ENCODE assay signal across 10 mouse cellular contexts in genomic region chr12:105022141-105022540, GRCm38 (mm10). TPM values are rescaled to one million over a fixed set of nuclear protein-coding genes. Genes with fewer than 3 reads are reported as not detected.
DNase-seq lines count a peak whose midpoint lies in the region; ATAC-seq and TF ChIP-seq lines count a peak whose summit lies in the region.
"Had no signal": no experiment of that assay in that cellular context is flagged by ENCODE, and none has a peak within 500 bp of the region (broad histone marks: within the 10 kb centered on the region; RNA-seq: fewer than 3 reads in every experiment).

No protein-coding gene starts in this region.

- no peak overlapping the region for H3K27ac ChIP-seq in cerebellum, adult 2 months (ENCODE audit: insufficient read depth, low read length)
- H3K27ac ChIP-seq in neural tube, embryonic 13.5 days (replicated peaks), result no peak overlapping the region
- H3K27ac ChIP-seq in neural tube, embryonic 15.5 days (replicated peaks), result no peak overlapping the region
- H3K27ac ChIP-seq: heart, embryonic 15.5 days; limb, embryonic 13.5 days had no signal

- H3K9ac ChIP-seq in neural tube, embryonic 13.5 days, result no peak overlapping the region
- no peak overlapping the region for H3K9ac ChIP-seq in neural tube, embryonic 15.5 days (replicated peaks)
- H3K9ac ChIP-seq: heart, embryonic 15.5 days; limb, embryonic 13.5 days had no signal

- no peaks in the 10 kb centered on the region for H3K27me3 ChIP-seq in cerebellum, adult 2 months (ENCODE audit: control insufficient read depth, insufficient read depth, low read length)
- no peaks in the 10 kb centered on the region for H3K27me3 ChIP-seq in neural tube, embryonic 13.5 days
- H3K27me3 ChIP-seq in neural tube, embryonic 15.5 days (replicated peaks), result no peaks in the 10 kb centered on the region
- H3K27me3 ChIP-seq: heart, embryonic 15.5 days; limb, embryonic 13.5 days had no signal

- no peak for TF ChIP-seq POLR2A in cerebellum, adult 2 months (IDR thresholded peaks at IDR 0.05; ENCODE audit: borderline replicate concordance, insufficient read depth, low read length)

- no peaks in the 10 kb centered on the region for H3K36me3 ChIP-seq in neural tube, embryonic 13.5 days
- H3K36me3 ChIP-seq in neural tube, embryonic 15.5 days, result peaks cover 4% of the 10 kb centered on the region; the same call in 1 of the 2 replicates
- H3K36me3 ChIP-seq: heart, embryonic 15.5 days had no signal

- WGBS in cerebellum, adult 2 months, result 58% methylated on average over 7 of the region's 7 CpGs
- WGBS in neural tube, embryonic 13.5 days, result 46% methylated on average over 7 of the region's 7 CpGs
- WGBS in neural tube, embryonic 15.5 days, result 50% methylated on average over 7 of the region's 7 CpGs

- 0 out of 2 replicates have a peak, but pooled peaks have one; percentile 23 for ATAC-seq in neural tube, embryonic 13.5 days (ENCODE audit: low read depth)
- no peak for ATAC-seq in neural tube, embryonic 15.5 days (ENCODE audit: low FRiP score)
- ATAC-seq in cerebellum, adult (ENCODE audit: insufficient number of reproducible peaks, low FRiP score, low TSS enrichment), result no peak

- peak; percentile 80 to 81 for DNase-seq in cerebellum, postnatal 10 days
- DNase-seq in cerebellum, adult 2 months, result no peak
- DNase-seq in liver, result peak; percentile 80
- peak; percentile 58 for DNase-seq in thymus, postnatal 25 days
- no peak for DNase-seq in embryo, embryonic 10 days (ENCODE audit: low spot score)

- no peak overlapping the region for H3K4me3 ChIP-seq in cerebellum, adult 2 months (replicated peaks; ENCODE audit: insufficient read depth, low read depth, low read length)
- no peak overlapping the region for H3K4me3 ChIP-seq in neural tube, embryonic 13.5 days
- H3K4me3 ChIP-seq in neural tube, embryonic 15.5 days (replicated peaks), result no peak overlapping the region
- H3K4me3 ChIP-seq: heart, embryonic 15.5 days; limb, embryonic 13.5 days had no signal

- H3K9me3 ChIP-seq in neural tube, embryonic 13.5 days, result 0 out of 2 replicates have a peak, but pooled peaks cover 8% of the 10 kb centered on the region
- 0 out of 2 replicates have a peak, but pooled peaks cover 3% of the 10 kb centered on the region for H3K9me3 ChIP-seq in neural tube, embryonic 15.5 days (replicated peaks)
- H3K9me3 ChIP-seq: heart, embryonic 15.5 days had no signal

- H3K4me2 ChIP-seq in neural tube, embryonic 13.5 days, result no peak overlapping the region
- H3K4me2 ChIP-seq in neural tube, embryonic 15.5 days, result no peak overlapping the region
- H3K4me2 ChIP-seq: heart, embryonic 15.5 days; limb, embryonic 13.5 days had no signal

- no peaks in the 10 kb centered on the region for H3K4me1 ChIP-seq in cerebellum, adult 2 months (ENCODE audit: control insufficient read depth, insufficient read depth, low read length)
- H3K4me1 ChIP-seq in neural tube, embryonic 13.5 days (replicated peaks), result peaks cover 7% of the 10 kb centered on the region; the same call in 1 of the 2 replicates
- peaks cover 5% of the 10 kb centered on the region; the same call in 1 of the 2 replicates for H3K4me1 ChIP-seq in neural tube, embryonic 15.5 days
- H3K4me1 ChIP-seq: limb, embryonic 13.5 days had no signal

- no peak for TF ChIP-seq CTCF in cerebellum, adult 2 months (IDR thresholded peaks at IDR 0.05; ENCODE audit: borderline replicate concordance, insufficient read depth, low read depth, low read length)

RNA-seq across cellular contexts. Expression of gene Glrx5, which starts 10.3 kb away (rescaled TPM):
- polyA plus RNA-seq in cerebellum, adult 2 months (2012; rRNA removed), result 85.9 and 101 TPM in 2 replicates
- 151 and 167 TPM in 2 replicates for polyA plus RNA-seq in neural tube, embryonic 13.5 days (2015; fragmentation: Nextera tagmentation; extraction: Ambion mirVana)
- polyA plus RNA-seq in neural tube, embryonic 15.5 days (2015; fragmentation: Nextera tagmentation; extraction: Ambion mirVana), result 174 and 186 TPM in 2 replicates

RNA-seq across cellular contexts. Expression of gene Syne3, which starts 12.5 kb away (rescaled TPM):
- 1.1 and 1.2 TPM in 2 replicates for polyA plus RNA-seq in cerebellum, adult 2 months (2012; rRNA removed)
- polyA plus RNA-seq in neural tube, embryonic 13.5 days (2015; fragmentation: Nextera tagmentation; extraction: Ambion mirVana), result 0.28 and 0.32 TPM in 2 replicates
- 0.28 and 0.66 TPM in 2 replicates for polyA plus RNA-seq in neural tube, embryonic 15.5 days (2015; fragmentation: Nextera tagmentation; extraction: Ambion mirVana)

Comparison
In these comparisons a context has a peak if more than half of its experiments do, and no peak if none do; other contexts are left out.
1. DNase-seq: peak in cerebellum, postnatal 10 days (2 of 2), liver (single experiment) and thymus, postnatal 25 days (single experiment); none in cerebellum, adult 2 months (0 of 2) and embryo, embryonic 10 days (single experiment).